Mouse (Mus musculus) monocyte, adult 5-6 weeks (primary cell): ENCODE results near the gene Cdh3. TPM values are rescaled to one million over a fixed set of nuclear protein-coding genes. Genes with fewer than 3 reads are reported as not detected.

Experiments
- ATAC-seq: fragments of 153-309, 156-312 bp; replicated peaks from 2 replicates; pipeline ENCODE4 v1.8.0; 2017; ENCODE audit warnings: mild to moderate bottlenecking; ENCODE audit not compliant: low TSS enrichment, insufficient number of reproducible peaks, severe bottlenecking, poor library complexity, low FRiP score
- total RNA-seq: library from RNA; stranded (forward); fragments of 200-1000, 200-491, 200-594 nt; gene quantifications from 3 replicates; pipeline ENCODE4 v1.2.3, GENCODE M21; 2017

Cdh3 gene
- not detected in 3 replicates for total RNA-seq

- no peak for ATAC-seq
Observed at GRCm38 (mm10) chr8:106510365-106510975, at the start of gene Cdh3. TSS of gene Cdh3 (plus strand) at chr8:106510891.

- ATAC-seq: no peak
Observed at GRCm38 (mm10) chr8:106462131-106462530, 48.6 kb upstream of the Cdh3 start.

GRCm38 (mm10) chr8:106463795-106464194 is 46.9 kb upstream of the Cdh3 start:
- no peak for ATAC-seq

GRCm38 (mm10) chr8:106469485-106469884 is 41.2 kb upstream of the Cdh3 start:
- ATAC-seq: no peak

- ATAC-seq: no peak
Observed at GRCm38 (mm10) chr8:106474001-106474400, 36.7 kb upstream of the Cdh3 start.

GRCm38 (mm10) chr8:106500018-106500685 is 10.5 kb upstream of the Cdh3 start, which contains the start of gene 6030452D12Rik:
TSS of gene 6030452D12Rik (plus strand) at chr8:106500522.
- ATAC-seq: no peak

- ATAC-seq: no peak
Observed at GRCm38 (mm10) chr8:106504241-106504640, 6.5 kb upstream of the Cdh3 start.

- no peak for ATAC-seq
Observed at GRCm38 (mm10) chr8:106505328-106505965, 5.2 kb upstream of the Cdh3 start.

- ATAC-seq: no peak
Observed at GRCm38 (mm10) chr8:106506106-106506505, 4.6 kb upstream of the Cdh3 start.

GRCm38 (mm10) chr8:106507761-106508331 is 2.8 kb upstream of the Cdh3 start:
- no peak for ATAC-seq

GRCm38 (mm10) chr8:106508456-106508855 is 2.2 kb upstream of the Cdh3 start:
- no peak for ATAC-seq

GRCm38 (mm10) chr8:106509079-106509780 is 1.5 kb upstream of the Cdh3 start:
- ATAC-seq: no peak

GRCm38 (mm10) chr8:106511065-106511501 is 392 bp downstream of the Cdh3 start:
- no peak for ATAC-seq

GRCm38 (mm10) chr8:106511531-106512041 is 895 bp downstream of the Cdh3 start:
- no peak for ATAC-seq

- ATAC-seq: no peak
Observed at GRCm38 (mm10) chr8:106512475-106513150, 1.9 kb downstream of the Cdh3 start.

GRCm38 (mm10) chr8:106515946-106516479 is 5.3 kb downstream of the Cdh3 start:
- ATAC-seq: no peak

GRCm38 (mm10) chr8:106516581-106516980 is 5.9 kb downstream of the Cdh3 start:
- no peak for ATAC-seq

GRCm38 (mm10) chr8:106518763-106519162 is 8.1 kb downstream of the Cdh3 start:
- ATAC-seq: no peak
